8 mouse cellular contexts compared by ENCODE assay signal in the genomic region with DNA sequence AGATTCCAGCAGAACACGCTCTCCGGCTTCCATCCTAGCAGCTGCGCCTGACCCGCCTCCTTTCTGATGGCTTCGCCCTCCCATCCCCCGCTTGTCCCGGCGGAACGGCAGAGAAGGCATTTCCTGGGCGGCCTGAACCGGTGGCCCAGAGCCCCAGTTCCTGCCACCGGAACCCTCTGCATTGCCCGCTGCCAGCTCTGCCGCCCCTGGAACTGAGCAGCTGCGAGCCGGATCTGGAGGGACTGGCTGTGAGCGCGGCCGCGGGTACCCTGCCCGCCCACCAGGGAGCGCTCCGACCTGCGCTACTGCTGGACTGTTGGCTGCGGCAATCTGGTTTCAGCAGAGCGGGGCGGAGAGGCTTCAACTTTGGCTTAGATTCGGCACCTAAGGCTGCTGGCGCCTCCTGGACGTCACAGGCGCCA. TPM values are rescaled to one million over a fixed set of nuclear protein-coding genes. Genes with fewer than 3 reads are reported as not detected.
A peak's percentile ranks its signal among the peaks of the same experiment; 100 is the strongest.
DNase-seq lines count a peak whose midpoint lies in the region; ATAC-seq and TF ChIP-seq lines count a peak whose summit lies in the region.

No protein-coding gene starts in this region.

- peak; percentile 25 for ATAC-seq in CD4-positive, CD25-positive, alpha-beta regulatory T cell, adult 4 months
- ATAC-seq in forebrain, postnatal 0 days: peak; percentile 8; the same call in 1 of the 2 replicates
- no peak for ATAC-seq in lung, embryonic 16.5 days (ENCODE audit: low read depth)

- no peak for TF ChIP-seq POLR2A in brain, embryonic 14.5 days (IDR thresholded peaks at IDR 0.05; ENCODE audit: borderline replicate concordance, extremely low read depth, insufficient read depth, insufficient read length, poor library complexity, severe bottlenecking)
- no peak for TF ChIP-seq POLR2A in olfactory bulb, adult 2 months (IDR thresholded peaks at IDR 0.05; ENCODE audit: insufficient read depth, low read depth, low read length)
- TF ChIP-seq POLR2A in thymus, adult 2 months (IDR thresholded peaks at IDR 0.05; ENCODE audit: control insufficient read depth, extremely low read depth, insufficient read depth, low read length, poor library complexity): no peak

- TF ChIP-seq CTCF in brain, embryonic 14.5 days (IDR thresholded peaks at IDR 0.05; ENCODE audit: borderline replicate concordance, extremely low read depth, insufficient read depth, insufficient read length): peak; percentile 74
- peak; percentile 80 for TF ChIP-seq CTCF in forebrain, postnatal 0 days (IDR thresholded peaks at IDR 0.05; ENCODE audit: low read depth)
- peak; percentile 91 for TF ChIP-seq CTCF in layer of hippocampus, adult 2 months (conservative IDR thresholded peaks at IDR 0.05)
- peak; percentile 52; the same call in 1 of the 2 replicates for TF ChIP-seq CTCF in olfactory bulb, adult 2 months (IDR thresholded peaks at IDR 0.05; ENCODE audit: insufficient read depth, low read depth, low read length)
- peak; percentile 86 for TF ChIP-seq CTCF in thymus, adult 2 months (IDR thresholded peaks at IDR 0.05; ENCODE audit: borderline replicate concordance, control insufficient read depth, extremely low read depth, insufficient read depth, low read length, poor library complexity)

- H3K27ac ChIP-seq in forebrain, postnatal 0 days (ENCODE audit: low read depth, low read length): no peak overlapping the region
- no peak overlapping the region for H3K27ac ChIP-seq in layer of hippocampus, adult 2 months
- H3K27ac ChIP-seq in lung, embryonic 16.5 days (ENCODE audit: low read length): no peak overlapping the region
- no peak overlapping the region for H3K27ac ChIP-seq in olfactory bulb, adult 2 months (ENCODE audit: insufficient read depth, low read depth, low read length)
- H3K27ac ChIP-seq in thymus, adult 2 months (ENCODE audit: control insufficient read depth, insufficient read depth, low read length): no peak overlapping the region

- no peak overlapping the region for H3K9ac ChIP-seq in forebrain, postnatal 0 days
- H3K9ac ChIP-seq in lung, embryonic 16.5 days (ENCODE audit: low read length): no peak overlapping the region

- peak; percentile 81 for DNase-seq in brain, embryonic 14.5 days (ENCODE audit: low read depth)
- DNase-seq in forebrain, postnatal 0 days: peak; percentile 67
- DNase-seq in heart, postnatal 36 days: peak; percentile 85
- DNase-seq in layer of hippocampus, adult 2 months (ENCODE audit: low spot score in 2 of 2): peak; percentile 52 to 68
- peak; percentile 77 for DNase-seq in thymus, adult 2 months

- WGBS in forebrain, postnatal 0 days: 3% methylated on average over 31 of the region's 31 CpGs
- 1% methylated on average over 31 of the region's 31 CpGs for WGBS in lung, embryonic 16.5 days
- WGBS in olfactory bulb, adult 2 months: 2% methylated on average over 31 of the region's 31 CpGs
- 2% methylated on average over 31 of the region's 31 CpGs for WGBS in thymus, adult 2 months

- H3K4me3 ChIP-seq in forebrain, postnatal 0 days (ENCODE audit: low read depth, low read length): peak overlapping the region; percentile 18
- peak overlapping the region; percentile 34; the same call in 1 of the 2 replicates for H3K4me3 ChIP-seq in layer of hippocampus, adult 2 months
- H3K4me3 ChIP-seq in lung, embryonic 16.5 days (ENCODE audit: low read length): peak overlapping the region; percentile 45
- no peak overlapping the region for H3K4me3 ChIP-seq in olfactory bulb, adult 2 months (ENCODE audit: insufficient read depth, low read depth, low read length)
- no peak overlapping the region for H3K4me3 ChIP-seq in thymus, adult 2 months (ENCODE audit: control insufficient read depth, insufficient read depth, low read length)

- no peaks in the 10 kb centered on the region for H3K9me3 ChIP-seq in forebrain, postnatal 0 days (ENCODE audit: low read length)
- no peaks in the 10 kb centered on the region for H3K9me3 ChIP-seq in lung, embryonic 16.5 days (ENCODE audit: control insufficient read depth, low read length)

- peaks cover 64% of the 10 kb centered on the region for H3K27me3 ChIP-seq in forebrain, postnatal 0 days (ENCODE audit: insufficient read depth, low read length)
- peaks cover 53% of the 10 kb centered on the region for H3K27me3 ChIP-seq in lung, embryonic 16.5 days (ENCODE audit: control insufficient read depth, insufficient read depth, low read depth, low read length)
- peaks cover 22% of the 10 kb centered on the region for H3K27me3 ChIP-seq in thymus, adult 2 months (ENCODE audit: control insufficient read depth, insufficient read depth, low read length)

- intact Hi-C loops in heart, postnatal 36 days (cut with DNase I): loop anchor here (1.0 to 5.0 kb wide), 4 partner anchors 297 to 1042 kb away; no protein-coding TSS in a partner anchor

- peak overlapping the region; percentile 37 for H3K4me2 ChIP-seq in forebrain, postnatal 0 days (ENCODE audit: low read depth)
- H3K4me2 ChIP-seq in lung, embryonic 16.5 days (ENCODE audit: low read depth, low read length): peak overlapping the region; percentile 70

- H3K4me1 ChIP-seq in forebrain, postnatal 0 days (ENCODE audit: insufficient read depth): peaks cover 8% of the 10 kb centered on the region; the same call in 1 of the 2 replicates
- peaks cover 27% of the 10 kb centered on the region for H3K4me1 ChIP-seq in lung, embryonic 16.5 days (replicated peaks; ENCODE audit: control insufficient read depth, insufficient read depth, low read length)
- peaks cover 34% of the 10 kb centered on the region for H3K4me1 ChIP-seq in olfactory bulb, adult 2 months (ENCODE audit: control insufficient read depth, insufficient read depth, low read length)
- peaks cover 25% of the 10 kb centered on the region for H3K4me1 ChIP-seq in thymus, adult 2 months (replicated peaks; ENCODE audit: control insufficient read depth, insufficient read depth, low read length)

- no peaks in the 10 kb centered on the region for H3K36me3 ChIP-seq in forebrain, postnatal 0 days (ENCODE audit: insufficient read depth)
- H3K36me3 ChIP-seq in lung, embryonic 16.5 days (ENCODE audit: control insufficient read depth, insufficient read depth, low read length): no peaks in the 10 kb centered on the region
- H3K36me3 ChIP-seq in thymus, adult 2 months (ENCODE audit: control insufficient read depth, insufficient read depth, low read length): no peaks in the 10 kb centered on the region

RNA-seq across cellular contexts. Expression of a gene that starts 3.1 kb away (rescaled TPM):
- 1 to 10 TPM; 1.7 to 2.2 TPM for polyA plus RNA-seq in CD4-positive, CD25-positive, alpha-beta regulatory T cell, adult 4 months (2017; shearing (Covaris generic))
- 7.9 and 10.5 TPM in 2 replicates for polyA plus RNA-seq in brain, embryonic 14.5 days (2012; rRNA removed)
- total RNA-seq in forebrain, postnatal 0 days (2014; rRNA removed): 3.5 and 4.3 TPM in 2 replicates
- polyA plus RNA-seq in forebrain, postnatal 0 days (2015; fragmentation: Nextera tagmentation; extraction: Ambion mirVana): 1.1 and 1.2 TPM in 2 replicates
- total RNA-seq in heart, postnatal 36 days (2021): 1 to 10 TPM in 1 of 2 experiments, under 1 TPM in 1; 0.89 to 1.1 TPM
- total RNA-seq in layer of hippocampus, adult 2 months (2021): under 1 TPM; 0.26 to 0.37 TPM
- 0.78 and 1.1 TPM in 2 replicates for polyA plus RNA-seq in lung, embryonic 16.5 days (2015; fragmentation: Nextera tagmentation; extraction: Ambion mirVana)
- polyA plus RNA-seq in olfactory bulb, adult 2 months (2012; ENCODE audit: insufficient read depth, insufficient read length, low replicate concordance, missing spikeins): not detected in 2 replicates
- 9.3 and 12.0 TPM in 2 replicates for polyA plus RNA-seq in thymus, adult 2 months (2012; rRNA removed)

Comparison
In these comparisons a context has a peak if more than half of its experiments do, and no peak if none do; other contexts are left out.
1. H3K4me3 ChIP-seq: peak in forebrain, postnatal 0 days (single experiment), layer of hippocampus, adult 2 months (single experiment) and lung, embryonic 16.5 days (single experiment); none in olfactory bulb, adult 2 months (single experiment) and thymus, adult 2 months (single experiment).
2. Peak in every context shown above with its lines, with median percentiles within 50 percentile points of each other: DNase-seq and CTCF ChIP-seq.